8 mouse cellular contexts compared by ENCODE assay signal in the genomic region with DNA sequence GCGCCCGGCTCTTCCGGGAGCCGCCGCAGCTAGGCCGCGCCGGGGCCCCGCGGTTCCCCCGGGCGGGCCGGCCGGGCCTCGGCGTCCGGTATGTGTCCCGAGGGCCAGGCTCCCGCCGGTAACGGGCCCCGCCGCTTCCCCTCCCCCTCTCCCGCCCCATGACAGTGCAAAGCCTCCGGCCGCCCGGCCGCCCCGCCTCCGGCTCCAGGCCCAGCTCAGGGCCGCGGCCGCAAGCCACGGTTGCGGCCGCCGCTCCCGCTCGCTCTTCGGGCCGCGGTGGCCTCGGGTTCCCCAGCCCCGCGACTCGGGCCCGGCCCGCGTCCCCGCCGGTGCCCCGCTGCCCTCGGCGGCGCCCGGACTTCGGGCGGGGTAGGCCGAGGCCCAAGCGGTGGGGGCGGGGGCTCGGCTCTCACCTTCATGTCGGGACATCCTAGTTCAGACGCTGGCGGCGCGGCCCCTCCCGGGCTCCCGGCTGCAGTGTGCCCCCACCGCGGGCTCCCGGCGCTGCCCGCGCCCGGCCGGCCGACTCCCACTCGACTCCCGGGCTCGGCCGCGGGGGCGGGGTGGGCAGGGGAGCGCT. TPM values are rescaled to one million over a fixed set of nuclear protein-coding genes. Genes with fewer than 3 reads are reported as not detected.
DNase-seq lines count a peak whose midpoint lies in the region; ATAC-seq and TF ChIP-seq lines count a peak whose summit lies in the region.

No protein-coding gene starts in this region.

- H3K79me2 ChIP-seq in CH12.LX (replicated peaks; ENCODE audit: control insufficient read depth, extremely low read depth, insufficient read depth, poor library complexity, severe bottlenecking) = peaks cover 61% of the 10 kb centered on the region

- H3K27ac ChIP-seq in CH12.LX (ENCODE audit: insufficient read depth, low read depth) = peak overlapping the region; percentile 75; the same call in 1 of the 2 replicates
- H3K27ac ChIP-seq in embryonic facial prominence, embryonic 15.5 days (replicated peaks) = peak overlapping the region; percentile 98
- H3K27ac ChIP-seq in heart, embryonic 15.5 days = peak overlapping the region; percentile 100

- TF ChIP-seq POLR2A in CH12.LX (IDR thresholded peaks at IDR 0.05; ENCODE audit: low read depth, low read length) = no peak

- under 1% methylated on average over 74 of the region's 85 CpGs for WGBS in embryonic facial prominence, embryonic 15.5 days
- WGBS in heart, embryonic 15.5 days = under 1% methylated on average over 72 of the region's 85 CpGs

- peak; percentile 71 to 81 for DNase-seq in B cell, adult 2 months
- no peak for DNase-seq in CH12.LX (ENCODE audit: extremely low read depth)
- DNase-seq in layer of hippocampus, adult 9-11 months = peak; percentile 52
- DNase-seq in spleen, adult 12 weeks (ENCODE audit: low spot score) = peak; percentile 65

- H3K4me3 ChIP-seq in CH12.LX (replicated peaks in 1 of 3; ENCODE audit: low read depth in 2 of 3, low read length in 2 of 3, poor library complexity in 1 of 3) = peak overlapping the region; percentile 86 to 98 (median 87)
- peak overlapping the region; percentile 93 for H3K4me3 ChIP-seq in embryonic facial prominence, embryonic 15.5 days (replicated peaks)
- H3K4me3 ChIP-seq in heart, embryonic 15.5 days = peak overlapping the region; percentile 98

- in situ Hi-C loops in CH12.LX (cut with MboI; ENCODE audit: low pct_ligation_motif_present, low pct_unique_long_range_greater_than_20kb, low sequenced_read_pairs) = no loop called here

- peaks cover 3 to 24% of the 10 kb centered on the region in 2 experiments for H3K36me3 ChIP-seq in CH12.LX (replicated peaks in 1 of 2; ENCODE audit: control insufficient read depth in 1 of 2, insufficient read depth in 1 of 2, low read length in 1 of 2)
- no peaks in the 10 kb centered on the region for H3K36me3 ChIP-seq in embryonic facial prominence, embryonic 15.5 days
- H3K36me3 ChIP-seq in heart, embryonic 15.5 days = 0 out of 2 replicates have a peak, but pooled peaks cover 5% of the 10 kb centered on the region

- no peak for TF ChIP-seq EP300 in CH12.LX (IDR thresholded peaks at IDR 0.05; ENCODE audit: low read length)

- dilution Hi-C loops in CH12.LX (cut with MboI; ENCODE audit: extremely low pct_ligation_motif_present, extremely low pct_unique_long_range_greater_than_20kb, low sequenced_read_pairs) = no loop called here

- no peak for TF ChIP-seq RAD21 in CH12.LX (IDR thresholded peaks at IDR 0.05; ENCODE audit: low read depth, low read length)

- TF ChIP-seq CTCF in CH12.LX (conservative IDR thresholded peaks at IDR 0.05 in 1 of 2, IDR thresholded peaks at IDR 0.05 in 1 of 2; ENCODE audit: low read depth in 2 of 2, low read length in 2 of 2) = no peak

- ATAC-seq in embryonic facial prominence, embryonic 15.5 days (ENCODE audit: insufficient number of reproducible peaks, low FRiP score, low TSS enrichment, low read depth) = peak; percentile 73
- peak; percentile 50 for ATAC-seq in heart, embryonic 15.5 days (replicated peaks; ENCODE audit: insufficient number of reproducible peaks, insufficient read depth, low FRiP score, low read depth)
- peak; percentile 44 for ATAC-seq in megakaryocyte, adult 5-6 weeks (ENCODE audit: poor library complexity, severe bottlenecking)
- no peak for ATAC-seq in megakaryocyte-erythroid progenitor cell, adult 5-6 weeks (replicated peaks; ENCODE audit: low FRiP score, low TSS enrichment, poor library complexity, severe bottlenecking)

- H3K4me2 ChIP-seq in CH12.LX (ENCODE audit: insufficient read depth, low read depth, poor library complexity, severe bottlenecking) = no peak overlapping the region
- peak overlapping the region; percentile 72 for H3K4me2 ChIP-seq in embryonic facial prominence, embryonic 15.5 days (replicated peaks)
- peak overlapping the region; percentile 68 for H3K4me2 ChIP-seq in heart, embryonic 15.5 days

- peak overlapping the region; percentile 100 for H3K9ac ChIP-seq in CH12.LX (ENCODE audit: insufficient read depth, low read depth)
- peak overlapping the region; percentile 100 for H3K9ac ChIP-seq in embryonic facial prominence, embryonic 15.5 days
- peak overlapping the region; percentile 100 for H3K9ac ChIP-seq in heart, embryonic 15.5 days

- H3K27me3 ChIP-seq in CH12.LX (replicated peaks) = no peaks in the 10 kb centered on the region
- H3K27me3 ChIP-seq in embryonic facial prominence, embryonic 15.5 days = no peaks in the 10 kb centered on the region
- H3K27me3 ChIP-seq in heart, embryonic 15.5 days = no peaks in the 10 kb centered on the region

- H3K9me3 ChIP-seq in CH12.LX (replicated peaks; ENCODE audit: low read length) = peaks cover 2% of the 10 kb centered on the region
- H3K9me3 ChIP-seq in embryonic facial prominence, embryonic 15.5 days (replicated peaks) = no peaks in the 10 kb centered on the region
- H3K9me3 ChIP-seq in heart, embryonic 15.5 days (replicated peaks) = no peaks in the 10 kb centered on the region

- peaks cover 6 to 42% of the 10 kb centered on the region in 2 experiments for H3K4me1 ChIP-seq in CH12.LX (ENCODE audit: control insufficient read depth in 1 of 2, insufficient read depth in 2 of 2)
- H3K4me1 ChIP-seq in embryonic facial prominence, embryonic 15.5 days = peaks cover 23% of the 10 kb centered on the region
- peaks cover 44% of the 10 kb centered on the region for H3K4me1 ChIP-seq in heart, embryonic 15.5 days (replicated peaks)

TF ChIP-seq in CH12.LX, 34 proteins besides CTCF, POLR2A, EP300 and RAD21:
- TF ChIP-seq ZMIZ1 (IDR thresholded peaks at IDR 0.05; ENCODE audit: low read depth, low read length) (no peak), TCF12 (IDR thresholded peaks at IDR 0.05; ENCODE audit: low read depth, low read length) (no peak), RCOR1 (conservative IDR thresholded peaks at IDR 0.05; ENCODE audit: low read depth, low read length) (no peak), MXI1 (IDR thresholded peaks at IDR 0.05; ENCODE audit: low read depth, low read length) (no peak)
TF ChIP-seq in CH12.LX: peak in this region for 0.

RNA-seq across cellular contexts. Expression of a gene that starts 0.5 kb away (rescaled TPM):
- total RNA-seq in CH12.LX (2012; rRNA removed) (82.5 and 108 TPM in 2 replicates), CH12.LX (2014; rRNA removed) (97.6 and 98.0 TPM in 2 replicates)
- 161 and 207 TPM in 2 replicates for polyA plus RNA-seq in CH12.LX (2012; ENCODE audit: insufficient read length, low read depth)
- 41.3 and 41.8 TPM in 2 replicates for polyA plus RNA-seq in embryonic facial prominence, embryonic 15.5 days (2015; fragmentation: Nextera tagmentation; extraction: Ambion mirVana)
- 40.7 and 41.0 TPM in 2 replicates for polyA plus RNA-seq in heart, embryonic 15.5 days (2015; fragmentation: Nextera tagmentation; extraction: Ambion mirVana)
- total RNA-seq in megakaryocyte, adult 5-6 weeks (2015) = 81.0 and 110 TPM in 2 replicates
- total RNA-seq in megakaryocyte, adult 5-6 weeks (2017) = 100 and 110 TPM in 2 replicates
- 46.9 and 63.7 TPM in 2 replicates for total RNA-seq in megakaryocyte-erythroid progenitor cell, adult 5-6 weeks (2014; fragmentation: Nextera tagmentation)
- 77.1 and 105 TPM in 2 replicates for total RNA-seq in megakaryocyte-erythroid progenitor cell, adult 5-6 weeks (2017)

RNA-seq across cellular contexts. Expression of a gene that starts 59.3 kb away (rescaled TPM):
- total RNA-seq in CH12.LX (2012; rRNA removed) (223 and 253 TPM in 2 replicates), CH12.LX (2014; rRNA removed) (277 and 379 TPM in 2 replicates)
- polyA plus RNA-seq in CH12.LX (2012; ENCODE audit: insufficient read length, low read depth) = 479 and 722 TPM in 2 replicates
- 1,643 and 1,735 TPM in 2 replicates for polyA plus RNA-seq in embryonic facial prominence, embryonic 15.5 days (2015; fragmentation: Nextera tagmentation; extraction: Ambion mirVana)
- 1,030 and 1,510 TPM in 2 replicates for polyA plus RNA-seq in heart, embryonic 15.5 days (2015; fragmentation: Nextera tagmentation; extraction: Ambion mirVana)
- total RNA-seq in megakaryocyte, adult 5-6 weeks (2015) = 3,978 and 3,999 TPM in 2 replicates
- 2,780 and 3,394 TPM in 2 replicates for total RNA-seq in megakaryocyte, adult 5-6 weeks (2017)
- 259 and 304 TPM in 2 replicates for total RNA-seq in megakaryocyte-erythroid progenitor cell, adult 5-6 weeks (2014; fragmentation: Nextera tagmentation)
- 303 and 381 TPM in 2 replicates for total RNA-seq in megakaryocyte-erythroid progenitor cell, adult 5-6 weeks (2017)

Comparison
In these comparisons a context has a peak if more than half of its experiments do, and no peak if none do; other contexts are left out.
1. RNA of a gene that starts 59.3 kb away (total RNA-seq): 2,780 to 3,999 TPM in megakaryocyte, adult 5-6 weeks; 223 to 379 TPM in CH12.LX and 259 to 381 TPM in megakaryocyte-erythroid progenitor cell, adult 5-6 weeks; every median in the first group is over 4 times any median in the second.
2. Peak in every context shown above with its lines, with median percentiles within 50 percentile points of each other: H3K27ac ChIP-seq, H3K4me3 ChIP-seq and H3K9ac ChIP-seq.